Comparison of ENCODE assay signal across 22 mouse cellular contexts in genomic region chr10:118610868-118611461, GRCm38 (mm10).
DNase-seq lines count a peak whose midpoint lies in the region; ATAC-seq and TF ChIP-seq lines count a peak whose summit lies in the region.
"Had no signal": no experiment of that assay in that cellular context is flagged by ENCODE, and none has a peak within 500 bp of the region (broad histone marks: within the 10 kb centered on the region; RNA-seq: fewer than 3 reads in every experiment).

No protein-coding gene starts in this region.

- no peak overlapping the region for H3K27ac ChIP-seq in liver, postnatal 0 days (ENCODE audit: low read depth)
- H3K27ac ChIP-seq: forebrain, embryonic 10.5 days; forebrain, embryonic 13.5 days; heart, adult 2 months; heart, embryonic 10.5 days; hindbrain, embryonic 10.5 days; hindbrain, embryonic 13.5 days had no signal

- no peaks in the 10 kb centered on the region for H3K4me1 ChIP-seq in liver, postnatal 0 days (ENCODE audit: insufficient read depth)
- H3K4me1 ChIP-seq: forebrain, embryonic 10.5 days; forebrain, embryonic 13.5 days; heart, embryonic 10.5 days; hindbrain, embryonic 10.5 days; hindbrain, embryonic 13.5 days had no signal

- no peak for TF ChIP-seq EP300 in liver, postnatal 0 days (IDR thresholded peaks at IDR 0.05; ENCODE audit: low read depth)

- no peak overlapping the region for H3K4me2 ChIP-seq in liver, postnatal 0 days (ENCODE audit: low read depth, low read length)
- H3K4me2 ChIP-seq: forebrain, embryonic 13.5 days; hindbrain, embryonic 13.5 days had no signal

- 57% methylated on average over 7 of the region's 7 CpGs for WGBS in liver, postnatal 0 days (ENCODE audit: insufficient replicate concordance)

- ATAC-seq in granulocyte monocyte progenitor cell, adult 5-6 weeks (replicated peaks; ENCODE audit: poor library complexity, severe bottlenecking): peak; percentile 88
- peak; percentile 78 for ATAC-seq in megakaryocyte progenitor cell, adult 5-6 weeks (replicated peaks; ENCODE audit: poor library complexity)
- no peak for ATAC-seq in inflammation-experienced regulatory T-cells, adult 6 months
- ATAC-seq in liver, postnatal 0 days: no peak
- ATAC-seq: activated CD4-positive, CD25-positive, alpha-beta regulatory T cell, adult 4 months; forebrain, embryonic 13.5 days; forebrain, embryonic 16.5 days; hindbrain, embryonic 16.5 days; intestine, embryonic 16.5 days had no signal

- no peaks in the 10 kb centered on the region for H3K9me3 ChIP-seq in liver, postnatal 0 days (ENCODE audit: low read length)
- H3K9me3 ChIP-seq: forebrain, embryonic 10.5 days; forebrain, embryonic 13.5 days; heart, embryonic 10.5 days; hindbrain, embryonic 10.5 days; hindbrain, embryonic 13.5 days had no signal

- H3K36me3 ChIP-seq in liver, postnatal 0 days (replicated peaks; ENCODE audit: insufficient read depth, low read length): no peaks in the 10 kb centered on the region
- H3K36me3 ChIP-seq: forebrain, embryonic 10.5 days; heart, embryonic 10.5 days; hindbrain, embryonic 10.5 days; hindbrain, embryonic 13.5 days had no signal

- H3K9ac ChIP-seq in liver, postnatal 0 days (replicated peaks): no peak overlapping the region
- H3K9ac ChIP-seq: forebrain, embryonic 13.5 days; hindbrain, embryonic 13.5 days had no signal

- H3K4me3 ChIP-seq in liver, postnatal 0 days (ENCODE audit: low read depth, low read length): no peak overlapping the region
- H3K4me3 ChIP-seq: forebrain, embryonic 10.5 days; forebrain, embryonic 13.5 days; heart, adult 2 months; heart, embryonic 10.5 days; hindbrain, embryonic 10.5 days; hindbrain, embryonic 13.5 days had no signal

- DNase-seq in 3T3-L1 (ENCODE audit: low read depth, low spot score) (peak; percentile 95), adipocyte (ENCODE audit: low spot score) (peak; percentile 96)
- DNase-seq in liver, postnatal 0 days: no peak
- DNase-seq: adrenal gland, postnatal 10 days; cerebellum, adult 11-12 months; cerebellum, adult 9-11 months; cerebellum, postnatal 36 days; gastrocnemius, postnatal 10 days; heart, adult 2 months; kidney, adult 18-20 months had no signal

- no peaks in the 10 kb centered on the region for H3K27me3 ChIP-seq in liver, postnatal 0 days (ENCODE audit: insufficient read depth, low read length)
- H3K27me3 ChIP-seq: forebrain, embryonic 13.5 days; hindbrain, embryonic 13.5 days had no signal

- TF ChIP-seq CTCF in liver, postnatal 0 days (IDR thresholded peaks at IDR 0.05; ENCODE audit: low read depth): no peak

Comparison
In these comparisons a context has a peak if more than half of its experiments do, and no peak if none do; other contexts are left out.
1. ATAC-seq: peak in granulocyte monocyte progenitor cell, adult 5-6 weeks (single experiment) and megakaryocyte progenitor cell, adult 5-6 weeks (single experiment); none in inflammation-experienced regulatory T-cells, adult 6 months (single experiment) and liver, postnatal 0 days (single experiment).